Mouse (Mus musculus) inflammation-experienced regulatory T-cells, adult 6 months (primary cell): Measurements from ENCODE around the gene Krt36. TPM values are rescaled to one million over a fixed set of nuclear protein-coding genes. Genes with fewer than 3 reads are reported as not detected.

Source experiments
- ATAC-seq: one replicate; pipeline ENCODE4 v1.8.0; 2017
- polyA plus RNA-seq, 3 experiments: library from polyadenylated mRNA; unstranded; fragments of 100-300 nt; shearing (Covaris generic); gene quantifications; one replicate each; pipeline ENCODE4 v1.2.1; 2017

Krt36 gene
- polyA plus RNA-seq, result not detected

- ATAC-seq, result no peak
Measured at GRCm38 (mm10) chr11:100105576-100106122, at the start of gene Krt36. Gene Krt36, minus strand, starts transcription at chr11:100105626.

DNA sequence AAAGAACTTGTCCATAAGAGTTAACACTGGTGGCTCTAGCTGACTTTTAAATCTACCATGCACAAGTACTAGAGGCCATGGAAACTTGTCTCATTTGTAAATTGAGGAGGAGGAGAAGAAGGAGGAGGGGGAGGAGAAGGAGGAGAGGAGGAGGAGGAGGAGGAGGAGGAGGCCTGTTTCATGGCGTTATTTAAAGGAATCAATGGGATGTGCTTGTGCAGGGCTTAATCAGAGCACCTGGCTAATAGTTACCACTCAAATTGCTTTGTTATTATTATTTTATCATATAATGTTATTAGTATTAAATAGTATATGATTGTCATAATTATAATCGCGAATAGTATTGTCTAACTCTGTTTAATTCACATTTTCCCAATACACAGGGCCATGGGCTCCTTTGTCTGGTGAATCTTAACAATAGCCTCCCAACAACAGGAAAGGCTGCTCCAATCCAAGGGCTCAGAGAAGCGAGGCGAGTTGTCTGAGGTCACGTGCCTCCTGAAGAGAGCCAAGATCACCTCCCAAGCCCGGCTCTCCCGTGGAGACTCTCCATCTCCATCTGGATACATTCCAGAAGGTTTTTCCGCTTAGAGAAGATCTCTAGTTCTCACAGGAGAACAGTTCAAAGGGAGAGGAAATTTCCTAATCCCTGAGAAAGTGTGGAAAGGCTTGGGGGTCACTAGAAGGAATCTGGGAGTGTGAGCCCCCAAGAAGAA, 43.3 kb upstream of the Krt36 start, which contains the start of gene Krt19:
Krt19 (minus strand) TSS at position 51 of the 716 bp plus-strand sequence.
- no peak for ATAC-seq

- no peak for ATAC-seq
Measured at GRCm38 (mm10) chr11:100147566-100148353, 42.3 kb upstream of the Krt36 start.

DNA sequence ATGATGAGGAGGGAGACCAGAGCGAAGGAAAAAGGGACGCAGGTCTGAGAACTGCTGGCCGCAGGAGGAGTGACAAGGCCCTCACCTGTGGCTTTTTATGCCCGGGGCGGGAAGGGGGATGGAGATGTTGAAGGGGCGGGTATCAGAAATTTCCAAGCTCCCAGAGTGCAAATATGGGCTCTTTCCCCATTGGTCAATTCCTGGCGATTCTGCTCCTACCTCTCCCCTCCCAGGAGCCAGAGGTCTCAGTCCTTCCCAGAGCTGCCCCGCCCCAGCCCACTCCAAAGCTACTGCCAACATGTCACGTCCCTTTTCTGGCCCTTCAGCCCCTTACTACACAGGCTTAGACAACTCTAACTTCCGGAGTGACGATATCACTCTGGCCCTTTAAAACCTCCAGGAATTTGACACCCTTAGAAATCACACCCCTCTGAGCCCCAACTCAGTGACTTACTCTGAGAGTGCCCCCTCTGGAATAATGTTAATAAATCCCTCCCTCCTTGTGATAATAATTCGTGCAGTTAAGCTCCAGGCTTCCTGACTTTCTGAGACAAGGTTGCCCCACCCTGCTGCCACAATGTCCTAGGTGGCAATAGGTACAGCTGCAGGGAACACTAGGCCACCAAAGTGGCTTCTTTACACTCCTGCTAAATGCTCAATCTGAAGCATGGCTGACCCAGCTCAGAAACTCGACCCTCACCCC, 40.6 kb upstream of the Krt36 start:
- no peak for ATAC-seq

DNA sequence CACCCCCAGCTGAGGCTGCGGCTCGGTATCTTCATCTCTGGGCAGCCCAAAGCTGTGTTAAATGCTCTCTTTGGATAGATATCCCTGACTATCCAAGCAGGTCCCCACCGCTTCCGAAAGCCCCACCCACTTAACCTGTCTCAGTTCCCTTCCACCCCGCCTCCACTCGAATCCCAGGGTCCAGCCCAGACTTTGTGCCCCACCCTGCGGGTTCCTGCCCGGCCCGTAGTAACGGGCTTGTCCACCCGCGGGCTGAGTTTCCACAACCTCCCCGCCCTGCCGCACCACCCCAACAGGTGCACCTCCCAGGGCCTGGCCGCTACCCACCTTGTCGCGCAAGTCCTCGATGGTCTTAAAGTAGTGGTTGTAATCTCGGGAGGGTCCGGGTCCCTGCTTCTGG, 39.7 kb upstream of the Krt36 start:
- ATAC-seq, result no peak

GRCm38 (mm10) chr11:100140966-100141365, 35.5 kb upstream of the Krt36 start:
- no peak for ATAC-seq

GRCm38 (mm10) chr11:100139391-100139790, 34.0 kb upstream of the Krt36 start:
- no peak for ATAC-seq

- ATAC-seq, result no peak
Measured at GRCm38 (mm10) chr11:100138809-100139208, 33.4 kb upstream of the Krt36 start.

GRCm38 (mm10) chr11:100137693-100138092, 32.3 kb upstream of the Krt36 start:
- no peak for ATAC-seq

GRCm38 (mm10) chr11:100136559-100136958, 31.1 kb upstream of the Krt36 start:
- no peak for ATAC-seq

- no peak for ATAC-seq
Measured at GRCm38 (mm10) chr11:100135731-100136130, 30.3 kb upstream of the Krt36 start, which contains the start of gene Krt15. Gene Krt15, minus strand, starts transcription at chr11:100135928.

GRCm38 (mm10) chr11:100124901-100125300, 19.5 kb upstream of the Krt36 start:
- ATAC-seq, result no peak

GRCm38 (mm10) chr11:100121466-100121865, 16.0 kb upstream of the Krt36 start, which contains the start of gene Krt13:
Gene Krt13, minus strand, starts transcription at chr11:100121566.
- ATAC-seq, result no peak

DNA sequence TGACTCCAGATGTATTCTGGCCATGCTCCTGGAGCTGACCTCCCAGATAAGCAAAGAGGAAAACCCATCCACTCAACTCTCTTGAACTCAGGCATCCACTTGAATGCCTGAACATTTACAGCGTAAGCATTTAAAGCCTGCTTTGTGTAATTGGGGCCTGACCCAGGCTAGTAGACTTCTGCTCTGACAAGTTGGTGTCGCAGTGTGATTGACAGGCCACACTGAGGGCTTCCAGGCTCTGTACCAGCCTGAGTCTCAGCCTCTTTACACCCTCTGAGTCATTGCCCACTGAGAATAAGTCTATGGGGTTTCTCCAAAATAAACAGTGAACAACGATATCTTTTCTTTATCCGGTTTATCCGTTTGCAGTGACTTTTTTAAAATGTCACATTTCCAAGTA, 14.9 kb upstream of the Krt36 start:
- ATAC-seq, result no peak

DNA sequence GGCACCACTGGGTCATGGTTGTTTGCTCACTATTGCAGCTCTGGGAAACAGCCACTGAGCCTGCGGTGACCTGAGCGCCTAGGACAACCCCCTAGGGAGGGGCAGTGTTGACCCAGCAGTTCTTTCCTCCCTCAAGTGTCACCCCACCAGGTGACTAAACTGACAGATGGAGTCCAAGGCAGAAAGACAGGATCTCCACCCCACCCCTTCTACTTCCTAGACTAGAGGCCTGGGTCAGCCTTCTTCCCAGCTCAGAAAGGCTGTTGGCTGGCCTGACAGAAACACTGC, 8.3 kb upstream of the Krt36 start:
- no peak for ATAC-seq

- ATAC-seq, result no peak
Measured at GRCm38 (mm10) chr11:100112935-100113741, 7.7 kb upstream of the Krt36 start.

- no peak for ATAC-seq
Measured at GRCm38 (mm10) chr11:100102693-100103429, 2.6 kb downstream of the Krt36 start.

GRCm38 (mm10) chr11:100100391-100100790, 5.0 kb downstream of the Krt36 start:
- ATAC-seq, result no peak

DNA sequence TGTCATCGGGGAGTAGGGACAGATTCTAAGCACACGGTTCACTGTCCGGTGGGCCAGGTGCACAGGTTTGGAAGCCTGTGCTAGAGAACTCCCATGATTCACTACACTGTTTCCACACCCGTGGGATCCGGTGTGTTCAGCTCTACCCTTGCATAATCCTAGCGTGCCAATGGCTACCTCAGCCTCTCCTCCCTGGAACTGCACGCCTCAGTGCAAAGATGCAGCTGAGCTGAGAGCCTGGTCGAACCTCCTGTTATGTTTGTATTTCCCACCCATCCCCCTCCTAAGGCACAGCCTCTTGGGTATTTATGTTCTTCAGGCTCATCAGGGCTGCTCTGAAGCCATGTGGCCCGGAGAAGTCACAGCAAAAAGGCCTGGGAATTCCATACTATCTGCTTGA, 7.6 kb downstream of the Krt36 start:
- ATAC-seq, result no peak

DNA sequence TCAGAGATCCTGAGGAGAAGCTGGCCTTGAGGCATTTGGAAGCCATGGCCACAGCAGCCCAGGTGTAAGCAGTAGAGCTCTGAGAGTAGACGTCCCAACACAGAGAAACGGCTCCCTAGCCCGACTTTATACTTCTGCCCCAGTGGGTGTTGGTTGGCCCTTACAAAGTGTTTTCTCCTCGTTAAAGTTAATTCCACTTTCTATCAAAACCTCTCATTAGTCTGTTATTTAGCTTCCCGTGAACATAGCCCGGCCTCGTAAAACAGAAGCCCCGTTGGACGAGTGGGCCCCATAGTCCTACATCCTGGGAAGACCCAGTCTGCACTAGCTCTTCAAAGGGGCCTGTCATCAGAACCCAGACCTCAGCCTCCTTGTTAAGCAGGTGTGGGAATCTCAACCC, 9.3 kb downstream of the Krt36 start, which contains the start of gene Krt35:
Krt35 (minus strand) TSS at position 101 of the 400 bp plus-strand sequence.
- no peak for ATAC-seq

DNA sequence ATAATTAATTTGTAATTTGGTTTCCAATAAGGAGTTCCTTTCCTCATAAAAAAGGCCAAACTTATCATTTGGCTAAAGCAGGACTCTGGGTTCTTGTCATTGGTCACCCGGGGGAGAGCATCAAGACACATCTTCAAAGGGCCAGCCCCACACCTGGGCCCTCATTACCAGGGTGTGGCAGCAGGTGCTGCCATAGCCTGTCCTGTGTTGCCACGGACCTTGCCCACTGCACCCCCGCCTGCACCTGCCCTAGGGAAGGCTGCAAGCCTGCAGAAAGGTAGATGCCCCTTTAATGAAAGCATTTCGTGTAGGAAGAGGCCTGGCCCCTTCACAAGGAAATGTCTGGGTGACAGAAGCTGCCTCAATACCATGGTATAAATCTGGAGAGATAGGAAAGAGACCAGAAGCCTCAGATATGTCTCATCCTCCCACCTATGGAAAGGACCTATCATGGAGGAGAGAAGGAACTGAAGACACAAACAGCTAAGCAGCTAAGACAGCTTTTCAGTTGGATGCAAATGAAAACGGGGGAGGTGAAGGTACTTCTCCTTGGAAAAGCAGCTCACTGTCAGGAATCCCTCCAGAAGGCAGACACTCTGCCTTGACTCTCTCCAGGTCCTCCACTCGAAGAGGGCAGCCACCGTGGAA, 16.9 kb downstream of the Krt36 start:
- no peak for ATAC-seq
